Mouse (Mus musculus) heart, embryonic 11.5 days (tissue): ENCODE results near the gene Lhfpl4. TPM values are rescaled to one million over a fixed set of nuclear protein-coding genes. Genes with fewer than 3 reads are reported as not detected.

Source experiments
- ATAC-seq: fragments of 200-750 bp; cut with Nextera tagmentation; replicated peaks from 2 replicates; pipeline ENCODE4 v1.8.0; 2017; ENCODE audit warnings: moderate library complexity; ENCODE audit not compliant: insufficient number of reproducible peaks, low FRiP score, low TSS enrichment
- H3K27ac ChIP-seq: fragments of 300-500 bp; sonication (generic); 2 replicates; pipeline ENCODE4 v1.5.1; 2014; ENCODE audit warnings: mild to moderate bottlenecking, low read depth, low read length
- H3K27me3 ChIP-seq: fragments of 300-500 bp; sonication (generic); 2 replicates; pipeline ENCODE4 v1.6.1; 2014; ENCODE audit warnings: mild to moderate bottlenecking, low read length, mixed read lengths; ENCODE audit not compliant: control insufficient read depth, insufficient read depth
- H3K36me3 ChIP-seq: fragments of 300-500 bp; sonication (generic); 2 replicates; pipeline ENCODE4 v1.6.1; 2014; ENCODE audit warnings: mild to moderate bottlenecking, low read length, moderate library complexity, mixed read lengths; ENCODE audit not compliant: control insufficient read depth, insufficient read depth
- H3K4me1 ChIP-seq: fragments of 300-500 bp; sonication (generic); 2 replicates; pipeline ENCODE4 v1.6.1; 2014; ENCODE audit warnings: low read length; ENCODE audit not compliant: control insufficient read depth, insufficient read depth
- H3K4me2 ChIP-seq: fragments of 300-500 bp; sonication (generic); 2 replicates; pipeline ENCODE4 v1.6.1; 2014; ENCODE audit warnings: mild to moderate bottlenecking, moderate library complexity
- H3K4me3 ChIP-seq: fragments of 300-500 bp; sonication (generic); 2 replicates; pipeline ENCODE4 v1.5.1; 2014; ENCODE audit warnings: low read depth, low read length
- H3K9ac ChIP-seq: fragments of 300-500 bp; sonication (generic); 2 replicates; pipeline ENCODE4 v1.6.1; 2014; ENCODE audit warnings: mild to moderate bottlenecking, low read depth, low read length, moderate library complexity
- H3K9me3 ChIP-seq: fragments of 300-500 bp; sonication (generic); replicated peaks from 2 replicates; pipeline ENCODE4 v1.6.1; 2016; ENCODE audit warnings: low read length; ENCODE audit not compliant: control insufficient read depth
- WGBS: fragments of 180-500 bp; shearing (Covaris S2); extraction: QIAGEN DNeasy Blood & Tissue Kit; methylation state at CpG from one replicate; pipeline ENCODE4 v1.1.7; 2014; ENCODE audit not compliant: insufficient replicate concordance; 5-methylcytosine and 5-hydroxymethylcytosine counted together
- polyA plus RNA-seq: library from polyadenylated mRNA; unstranded; fragments of >200 nt; fragmentation: Nextera tagmentation; extraction: Ambion mirVana; gene quantifications from 2 replicates; pipeline ENCODE4 v1.2.1, GENCODE M21; 2014

Lhfpl4 gene
- polyA plus RNA-seq, 1 experiment from 2014 or later = 0.39 TPM

DNA sequence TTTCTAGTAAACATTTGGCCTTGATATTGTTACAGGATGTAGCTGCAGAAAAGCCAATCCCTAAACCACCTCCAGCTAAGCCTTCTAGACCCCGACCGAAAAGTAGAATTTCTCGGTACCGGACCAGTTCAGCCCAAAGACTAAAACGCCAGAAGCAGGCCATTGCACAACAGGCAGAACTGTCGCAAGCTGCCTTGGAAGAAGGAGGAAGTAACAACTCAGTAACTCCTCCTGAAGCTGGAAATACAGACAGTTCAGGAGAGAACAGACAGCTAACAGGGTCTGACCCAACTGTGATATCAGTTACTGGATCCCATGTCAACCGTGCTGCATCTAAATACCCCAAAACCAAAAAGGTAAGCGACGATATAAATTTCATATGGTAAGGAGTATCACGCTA, 74.4 kb downstream of the Lhfpl4 start:
- H3K4me2 ChIP-seq = no peak overlapping the region
- no peaks in the 10 kb centered on the region for H3K9me3 ChIP-seq
- H3K4me1 ChIP-seq = no peaks in the 10 kb centered on the region
- no peaks in the 10 kb centered on the region for H3K27me3 ChIP-seq
- 92% methylated on average over 10 of the region's 10 CpGs for WGBS
- no peak overlapping the region for H3K9ac ChIP-seq
- H3K4me3 ChIP-seq = no peak overlapping the region
- ATAC-seq = no peak
- peaks cover 44% of the 10 kb centered on the region for H3K36me3 ChIP-seq
- no peak overlapping the region for H3K27ac ChIP-seq

Other genes with a start within 250 kb of the Lhfpl4 start
- 0.77 and 1.2 TPM in 2 replicates for gene Srgap3, start 248.1 kb downstream of the Lhfpl4 start, polyA plus RNA-seq
- gene Thumpd3, start 149.2 kb downstream of the Lhfpl4 start, polyA plus RNA-seq = 41.0 and 41.6 TPM in 2 replicates
- 72.3 and 86.9 TPM in 2 replicates for gene Setd5, start 118.0 kb downstream of the Lhfpl4 start, polyA plus RNA-seq
- 24.3 and 28.1 TPM in 2 replicates for gene Mtmr14, start 42.5 kb upstream of the Lhfpl4 start, polyA plus RNA-seq
- gene Cpne9, start 86.9 kb upstream of the Lhfpl4 start, polyA plus RNA-seq = 0.11 and 0.15 TPM in 2 replicates
- 11.0 and 14.6 TPM in 2 replicates for gene Brpf1, start 111.8 kb upstream of the Lhfpl4 start, polyA plus RNA-seq
- gene Ogg1, start 131.6 kb upstream of the Lhfpl4 start, polyA plus RNA-seq = 10.6 and 11.6 TPM in 2 replicates
- 106 and 109 TPM in 2 replicates for gene Camk1, start 148.6 kb upstream of the Lhfpl4 start, polyA plus RNA-seq
- 43.3 and 44.8 TPM in 2 replicates for gene Tada3, start 182.5 kb upstream of the Lhfpl4 start, polyA plus RNA-seq
- 166 and 179 TPM in 2 replicates for gene Arpc4, start 182.7 kb upstream of the Lhfpl4 start, polyA plus RNA-seq
- gene Ttll3, start 193.9 kb upstream of the Lhfpl4 start, polyA plus RNA-seq = 1.5 and 2.6 TPM in 2 replicates
- 15.9 and 21.2 TPM in 2 replicates for gene Rpusd3, start 224.0 kb upstream of the Lhfpl4 start, polyA plus RNA-seq
- not detected in 2 replicates for gene Cidec, start 240.4 kb upstream of the Lhfpl4 start, polyA plus RNA-seq
- gene Jagn1, start 247.2 kb upstream of the Lhfpl4 start, polyA plus RNA-seq = 58.9 and 65.8 TPM in 2 replicates